Mouse (Mus musculus): ENCODE measurements around the gene Rrp12. TPM values are rescaled to one million over a fixed set of nuclear protein-coding genes. Genes with fewer than 3 reads are reported as not detected.
A peak's percentile ranks its signal among the peaks of the same experiment; 100 is the strongest.

Rrp12 gene
- polyA plus RNA-seq, 1 experiment from 2014 or later: 2.9 TPM

- no peak overlapping the region for H3K9ac ChIP-seq (replicated peaks; ENCODE audit: low read depth)
- no peaks in the 10 kb centered on the region for H3K27me3 ChIP-seq (replicated peaks; ENCODE audit: insufficient read depth, low read length)
- no peak overlapping the region for H3K27ac ChIP-seq (ENCODE audit: low read length)
- WGBS: 72% methylated on average over 4 of the region's 4 CpGs
- H3K36me3 ChIP-seq (ENCODE audit: insufficient read depth, low read length): no peaks in the 10 kb centered on the region
- no peaks in the 10 kb centered on the region for H3K4me1 ChIP-seq (ENCODE audit: insufficient read depth, low read depth, low read length)
- TF ChIP-seq CTCF (IDR thresholded peaks at IDR 0.05): no peak
- no peaks in the 10 kb centered on the region for H3K9me3 ChIP-seq (ENCODE audit: low read length)
- H3K4me2 ChIP-seq (replicated peaks; ENCODE audit: low read depth, low read length): no peak overlapping the region
- ATAC-seq: no peak
- H3K4me3 ChIP-seq (ENCODE audit: low read depth, low read length): no peak overlapping the region
- DNase-seq (ENCODE audit: low spot score): no peak
These were observed 77.2 kb downstream of the Rrp12 start for GRCm38 (mm10) chr19:41818749-41819148.

- Histone ChIP-seq H3K36me3 (ENCODE audit: insufficient read depth, low read length) (no peaks in the 10 kb centered on the region), H3K27me3 (replicated peaks; ENCODE audit: insufficient read depth, low read length) (no peaks in the 10 kb centered on the region), H3K4me2 (replicated peaks; ENCODE audit: low read depth, low read length) (no peak overlapping the region), H3K27ac (ENCODE audit: low read length) (peak overlapping the region; percentile 73), H3K9me3 (ENCODE audit: low read length) (no peaks in the 10 kb centered on the region), H3K4me1 (ENCODE audit: insufficient read depth, low read depth, low read length) (no peaks in the 10 kb centered on the region), H3K4me3 (ENCODE audit: low read depth, low read length) (no peak overlapping the region), H3K9ac (replicated peaks; ENCODE audit: low read depth) (no peak overlapping the region)
- ATAC-seq: peak; percentile 46
- TF ChIP-seq CTCF (IDR thresholded peaks at IDR 0.05) (no peak), EP300 (IDR thresholded peaks at IDR 0.05) (no peak)
- WGBS: 42% methylated on average over 10 of the region's 10 CpGs
- DNase-seq (ENCODE audit: low spot score): no peak
These were observed 78.6 kb downstream of the Rrp12 start for GRCm38 (mm10) chr19:41817325-41817724.

GRCm38 (mm10) chr19:41816915-41817314 is 79.1 kb downstream of the Rrp12 start:
- ATAC-seq (peak; percentile 91), DNase-seq (ENCODE audit: low spot score) (peak; percentile 76)
- TF ChIP-seq EP300 (IDR thresholded peaks at IDR 0.05): no peak
- no peak for TF ChIP-seq CTCF (IDR thresholded peaks at IDR 0.05)
- 46% methylated on average over 5 of the region's 5 CpGs for WGBS
- H3K27me3 ChIP-seq (replicated peaks; ENCODE audit: insufficient read depth, low read length): no peaks in the 10 kb centered on the region
- 0 out of 2 replicates have a peak overlapping the region, but pooled peaks have one; percentile 4 for H3K4me3 ChIP-seq (ENCODE audit: low read depth, low read length)
- no peaks in the 10 kb centered on the region for H3K9me3 ChIP-seq (ENCODE audit: low read length)
- H3K9ac ChIP-seq (replicated peaks; ENCODE audit: low read depth): no peak overlapping the region
- H3K36me3 ChIP-seq (ENCODE audit: insufficient read depth, low read length): no peaks in the 10 kb centered on the region
- peak overlapping the region; percentile 73 for H3K27ac ChIP-seq (ENCODE audit: low read length)
- no peak overlapping the region; the same call in 1 of the 2 replicates for H3K4me2 ChIP-seq (replicated peaks; ENCODE audit: low read depth, low read length)
- H3K4me1 ChIP-seq (ENCODE audit: insufficient read depth, low read depth, low read length): no peaks in the 10 kb centered on the region

GRCm38 (mm10) chr19:41816410-41816809 is 79.6 kb downstream of the Rrp12 start:
- ATAC-seq: peak; percentile 4; the same call in 1 of the 2 replicates
- no peak for TF ChIP-seq EP300 (IDR thresholded peaks at IDR 0.05)
- TF ChIP-seq CTCF (IDR thresholded peaks at IDR 0.05): no peak
- Histone ChIP-seq H3K27ac (ENCODE audit: low read length) (peak overlapping the region; percentile 51; the same call in 1 of the 2 replicates), H3K4me2 (replicated peaks; ENCODE audit: low read depth, low read length) (no peak overlapping the region; the same call in 1 of the 2 replicates), H3K4me1 (ENCODE audit: insufficient read depth, low read depth, low read length) (no peaks in the 10 kb centered on the region), H3K4me3 (ENCODE audit: low read depth, low read length) (0 out of 2 replicates have a peak overlapping the region, but pooled peaks have one; percentile 4), H3K9ac (replicated peaks; ENCODE audit: low read depth) (no peak overlapping the region), H3K27me3 (replicated peaks; ENCODE audit: insufficient read depth, low read length) (no peaks in the 10 kb centered on the region), H3K9me3 (ENCODE audit: low read length) (no peaks in the 10 kb centered on the region), H3K36me3 (ENCODE audit: insufficient read depth, low read length) (no peaks in the 10 kb centered on the region)
- DNase-seq (ENCODE audit: low spot score): no peak
- 42% methylated on average over 5 of the region's 5 CpGs for WGBS

- Histone ChIP-seq H3K9ac (replicated peaks; ENCODE audit: low read depth) (no peak overlapping the region), H3K27ac (ENCODE audit: low read length) (no peak overlapping the region), H3K9me3 (ENCODE audit: low read length) (no peaks in the 10 kb centered on the region), H3K36me3 (ENCODE audit: insufficient read depth, low read length) (no peaks in the 10 kb centered on the region), H3K4me2 (replicated peaks; ENCODE audit: low read depth, low read length) (no peak overlapping the region), H3K4me1 (ENCODE audit: insufficient read depth, low read depth, low read length) (no peaks in the 10 kb centered on the region), H3K27me3 (replicated peaks; ENCODE audit: insufficient read depth, low read length) (no peaks in the 10 kb centered on the region), H3K4me3 (ENCODE audit: low read depth, low read length) (no peak overlapping the region)
- WGBS: 93% methylated on average over 4 of the region's 4 CpGs
- TF ChIP-seq CTCF (IDR thresholded peaks at IDR 0.05) (no peak), EP300 (IDR thresholded peaks at IDR 0.05) (no peak)
- no peak for ATAC-seq
- no peak for DNase-seq (ENCODE audit: low spot score)
These were observed 82.6 kb downstream of the Rrp12 start for GRCm38 (mm10) chr19:41813374-41813773.

Other genes starting within 250 kb of the Rrp12 start
- 0.10 and 0.16 TPM in 2 replicates for gene Slit1, start 152.5 kb downstream of the Rrp12 start, polyA plus RNA-seq (2015; fragmentation: Nextera tagmentation; extraction: Ambion mirVana)
- gene Arhgap19, start 94.1 kb downstream of the Rrp12 start, polyA plus RNA-seq (2015; fragmentation: Nextera tagmentation; extraction: Ambion mirVana): 2.1 and 2.8 TPM in 2 replicates
- 12.8 and 14.1 TPM in 2 replicates for gene Frat1, start 66.2 kb downstream of the Rrp12 start, polyA plus RNA-seq (2015; fragmentation: Nextera tagmentation; extraction: Ambion mirVana)
- 4.6 and 5.9 TPM in 2 replicates for gene Frat2, start 48.0 kb downstream of the Rrp12 start, polyA plus RNA-seq (2015; fragmentation: Nextera tagmentation; extraction: Ambion mirVana)
- 152 TPM in 2 replicates for gene Pgam1, start 15.8 kb upstream of the Rrp12 start, polyA plus RNA-seq (2015; fragmentation: Nextera tagmentation; extraction: Ambion mirVana)
- gene Exosc1, start 37.2 kb upstream of the Rrp12 start, polyA plus RNA-seq (2015; fragmentation: Nextera tagmentation; extraction: Ambion mirVana): 43.4 and 45.2 TPM in 2 replicates
- gene Zdhhc16, start 37.3 kb upstream of the Rrp12 start, polyA plus RNA-seq (2015; fragmentation: Nextera tagmentation; extraction: Ambion mirVana): 46.9 and 55.1 TPM in 2 replicates
- gene Mms19, start 85.0 kb upstream of the Rrp12 start, polyA plus RNA-seq (2015; fragmentation: Nextera tagmentation; extraction: Ambion mirVana): 12.8 and 16.5 TPM in 2 replicates
- 21.3 and 23.2 TPM in 2 replicates for gene Ubtd1, start 85.6 kb upstream of the Rrp12 start, polyA plus RNA-seq (2015; fragmentation: Nextera tagmentation; extraction: Ambion mirVana)
- gene Ankrd2, start 139.8 kb upstream of the Rrp12 start, polyA plus RNA-seq (2015; fragmentation: Nextera tagmentation; extraction: Ambion mirVana): 0.53 and 0.62 TPM in 2 replicates
- gene Hoga1, start 149.4 kb upstream of the Rrp12 start, polyA plus RNA-seq (2015; fragmentation: Nextera tagmentation; extraction: Ambion mirVana): 4.9 and 6.4 TPM in 2 replicates
- 0.10 and 0.14 TPM in 2 replicates for gene 4933411K16Rik, start 156.1 kb upstream of the Rrp12 start, polyA plus RNA-seq (2015; fragmentation: Nextera tagmentation; extraction: Ambion mirVana)
- 5.5 and 5.8 TPM in 2 replicates for gene Morn4, start 190.2 kb upstream of the Rrp12 start, polyA plus RNA-seq (2015; fragmentation: Nextera tagmentation; extraction: Ambion mirVana)
- 24.2 and 24.6 TPM in 2 replicates for gene Pi4k2a, start 194.3 kb upstream of the Rrp12 start, polyA plus RNA-seq (2015; fragmentation: Nextera tagmentation; extraction: Ambion mirVana)
- 114 and 135 TPM in 2 replicates for gene Avpi1, start 232.9 kb upstream of the Rrp12 start, polyA plus RNA-seq (2015; fragmentation: Nextera tagmentation; extraction: Ambion mirVana)